Mouse (Mus musculus) splenic B cell, adult 2 months (primary cell): ENCODE results near the gene Fads3.

ENCODE experiments used
- DNase-seq: peaks from one replicate; pipeline ENCODE4 v3.0.0-alpha.2; 2011; ENCODE audit warnings: low read depth, low spot score
- H3K27me3 ChIP-seq: 2 replicates; pipeline ENCODE4 v1.6.1; 2012; ENCODE audit warnings: mild to moderate bottlenecking, low read length, moderate library complexity, mixed read lengths; ENCODE audit not compliant: control insufficient read depth, poor library complexity, insufficient read depth, severe bottlenecking
- H3K36me3 ChIP-seq: 2 replicates; pipeline ENCODE4 v1.6.1; 2012; ENCODE audit warnings: mild to moderate bottlenecking, low read length, moderate library complexity, mixed read lengths; ENCODE audit not compliant: control insufficient read depth, poor library complexity, insufficient read depth, severe bottlenecking

The Fads3 gene

DNA sequence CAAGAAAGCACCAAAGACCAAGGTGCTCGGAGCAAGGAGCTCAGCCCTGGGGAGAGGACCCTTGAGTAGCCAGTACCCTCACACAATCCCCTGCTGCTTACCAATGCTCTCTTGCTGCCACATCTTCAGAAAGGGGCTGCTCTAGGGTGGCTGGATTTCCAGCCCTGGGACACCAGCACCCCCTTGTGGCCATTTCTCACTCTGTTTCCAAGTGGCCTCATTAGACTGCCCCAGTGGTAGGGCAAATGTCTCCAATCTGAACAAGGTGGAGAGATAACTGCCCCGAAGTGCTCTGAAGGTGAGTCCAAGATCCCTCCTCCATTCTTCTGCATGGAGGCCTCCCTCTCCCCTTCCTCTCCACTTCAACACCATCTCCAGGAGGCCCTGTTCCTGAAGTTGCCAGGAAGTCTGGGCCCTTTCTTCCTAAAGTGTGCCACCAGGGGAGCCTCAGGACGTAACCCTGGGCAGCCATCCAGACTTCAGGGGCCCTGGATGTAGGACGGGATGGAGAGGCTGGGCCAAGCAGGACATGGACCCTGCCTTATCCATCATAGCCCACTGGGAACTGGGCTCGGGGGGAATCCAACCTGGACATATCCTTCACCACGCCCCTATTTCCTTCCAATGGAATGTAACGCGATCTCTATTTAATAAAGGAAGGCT is 6.5 kb upstream of the Fads3 start:
- H3K36me3 ChIP-seq: no peaks in the 10 kb centered on the region
- peak; percentile 89 for DNase-seq
- no peaks in the 10 kb centered on the region for H3K27me3 ChIP-seq

GRCm38 (mm10) chr19:10037534-10037933 is 3.8 kb upstream of the Fads3 start:
- Histone ChIP-seq H3K36me3 (no peaks in the 10 kb centered on the region), H3K27me3 (no peaks in the 10 kb centered on the region)
- no peak for DNase-seq

GRCm38 (mm10) chr19:10038364-10038763 is 3.0 kb upstream of the Fads3 start:
- Histone ChIP-seq H3K36me3 (no peaks in the 10 kb centered on the region), H3K27me3 (no peaks in the 10 kb centered on the region)
- no peak for DNase-seq

DNA sequence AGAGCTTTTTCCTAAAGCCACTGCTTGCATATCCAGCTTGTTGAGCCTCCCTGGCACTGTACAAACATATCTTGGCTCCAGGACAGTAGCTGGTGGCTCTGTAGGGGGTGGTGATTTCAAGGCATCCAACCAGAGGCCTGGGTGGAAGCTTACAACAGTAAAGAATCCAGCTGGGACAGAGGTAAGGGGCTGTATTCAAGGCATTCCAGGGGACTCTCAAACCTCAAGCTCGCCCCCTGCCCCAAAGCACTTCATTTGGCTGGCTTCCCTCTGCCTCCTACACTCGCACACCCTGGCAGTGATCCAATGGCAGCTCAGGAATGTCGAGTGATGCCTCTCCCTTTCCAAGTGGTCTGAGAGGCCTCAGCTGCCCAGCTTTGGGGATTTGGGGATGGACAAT is 2.5 kb upstream of the Fads3 start:
- H3K36me3 ChIP-seq: no peaks in the 10 kb centered on the region
- no peaks in the 10 kb centered on the region for H3K27me3 ChIP-seq
- DNase-seq: no peak

- no peaks in the 10 kb centered on the region for H3K36me3 ChIP-seq
- H3K27me3 ChIP-seq: no peaks in the 10 kb centered on the region
- no peak for DNase-seq
Measured at GRCm38 (mm10) chr19:10039615-10040014, 1.8 kb upstream of the Fads3 start.

GRCm38 (mm10) chr19:10040866-10041387 is 442 bp upstream of the Fads3 start:
- H3K27me3 ChIP-seq: no peaks in the 10 kb centered on the region
- no peak for DNase-seq
- H3K36me3 ChIP-seq: no peaks in the 10 kb centered on the region

- no peak for DNase-seq
- H3K36me3 ChIP-seq: no peaks in the 10 kb centered on the region
- H3K27me3 ChIP-seq: no peaks in the 10 kb centered on the region
Measured at GRCm38 (mm10) chr19:10042232-10042631, 863 bp downstream of the Fads3 start.

- Histone ChIP-seq H3K36me3 (no peaks in the 10 kb centered on the region), H3K27me3 (no peaks in the 10 kb centered on the region)
- no peak for DNase-seq
Measured at GRCm38 (mm10) chr19:10042816-10043215, 1.4 kb downstream of the Fads3 start.

GRCm38 (mm10) chr19:10043643-10044042 is 2.3 kb downstream of the Fads3 start:
- no peaks in the 10 kb centered on the region for H3K36me3 ChIP-seq
- no peaks in the 10 kb centered on the region for H3K27me3 ChIP-seq
- no peak for DNase-seq

GRCm38 (mm10) chr19:10045707-10046106 is 4.3 kb downstream of the Fads3 start:
- H3K36me3 ChIP-seq: no peaks in the 10 kb centered on the region
- DNase-seq: no peak

GRCm38 (mm10) chr19:10046346-10046745 is 5.0 kb downstream of the Fads3 start:
- H3K36me3 ChIP-seq: no peaks in the 10 kb centered on the region
- no peaks in the 10 kb centered on the region for H3K27me3 ChIP-seq
- DNase-seq: no peak

More at GRCm38 (mm10) chr19:10045707-10046106, 4.3 kb downstream of the Fads3 start:
- H3K27me3 ChIP-seq: no peaks in the 10 kb centered on the region

GRCm38 (mm10) chr19:10046983-10047382 is 5.6 kb downstream of the Fads3 start:
- Histone ChIP-seq H3K27me3 (no peaks in the 10 kb centered on the region), H3K36me3 (no peaks in the 10 kb centered on the region)
- DNase-seq: peak; percentile 73

- Histone ChIP-seq H3K36me3 (no peaks in the 10 kb centered on the region), H3K27me3 (no peaks in the 10 kb centered on the region)
- DNase-seq: no peak
Measured at GRCm38 (mm10) chr19:10049533-10049932, 8.2 kb downstream of the Fads3 start.

DNA sequence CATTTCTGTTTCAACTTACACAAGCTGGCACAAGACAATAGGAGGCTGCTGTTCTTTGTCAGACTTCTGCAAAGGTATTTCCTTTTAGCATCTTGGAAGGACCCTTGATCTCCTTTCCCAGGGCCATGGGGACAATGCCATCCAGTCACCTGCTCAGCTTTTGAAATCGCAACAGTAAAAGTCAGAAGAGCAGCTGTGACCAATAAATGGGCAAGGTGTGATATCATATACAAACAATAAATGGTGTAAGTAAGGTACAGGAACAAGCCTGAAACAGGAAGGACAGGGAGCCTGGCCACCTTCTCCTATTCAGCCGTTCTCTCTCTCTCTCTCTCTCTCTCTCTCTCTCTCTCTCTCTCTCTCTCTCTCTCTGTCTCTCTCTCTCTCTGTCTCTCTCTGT is 9.1 kb downstream of the Fads3 start:
- Histone ChIP-seq H3K36me3 (no peaks in the 10 kb centered on the region), H3K27me3 (no peaks in the 10 kb centered on the region)
- DNase-seq: no peak

- no peak for DNase-seq
- H3K36me3 ChIP-seq: no peaks in the 10 kb centered on the region
- no peaks in the 10 kb centered on the region for H3K27me3 ChIP-seq
Measured at GRCm38 (mm10) chr19:10052698-10053097, 11.3 kb downstream of the Fads3 start.
